Mouse (Mus musculus) urinary bladder, postnatal 36 days (tissue): Measurements from ENCODE around the gene Cyb5d1.

Source experiments
- DNase-seq, 2 experiments: peaks; one replicate each; pipeline ENCODE4 v3.0.0; 2022; ENCODE audit warnings: low spot score in 2 of 2, mixed read lengths in 1 of 2

The Cyb5d1 gene

GRCm38 (mm10) chr11:69357690-69358089 lies 37.7 kb downstream of the Cyb5d1 start:
- DNase-seq = no peak

DNA sequence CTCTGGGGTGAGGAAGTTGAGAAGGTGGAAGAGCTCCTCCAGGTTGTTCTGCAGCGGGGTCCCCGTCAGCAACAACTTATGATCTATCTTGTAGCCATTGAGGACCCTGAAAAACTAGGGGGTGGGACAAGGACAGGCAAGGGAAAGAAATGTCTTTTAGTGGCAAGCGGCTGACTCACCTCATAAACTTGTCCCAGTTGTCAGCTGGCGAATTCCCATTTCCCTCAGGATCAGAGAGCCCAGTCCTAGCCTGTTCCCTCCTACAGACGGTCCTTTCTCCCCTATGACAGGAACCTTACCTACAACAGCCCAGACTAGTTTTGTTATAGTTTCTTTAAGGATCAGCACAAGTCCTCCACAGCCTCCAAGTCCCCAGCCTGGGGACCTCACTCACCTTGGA lies 38.9 kb downstream of the Cyb5d1 start:
- no peak for DNase-seq

GRCm38 (mm10) chr11:69346441-69346840 lies 49.0 kb downstream of the Cyb5d1 start:
- no peak for DNase-seq
